Mouse (Mus musculus): ENCODE measurements at regions not wholly inside any gene's neighbourhood (a gene's known extent, or its start where the extent isn't known, plus 50 kb on each side); places are given as distances from the start of the nearest gene placed in this dataset.

GRCm38 (mm10) chr16:39512774-39513173 is 471.4 kb upstream of the Lsamp start:
- no peak for DNase-seq

- no peak for DNase-seq
Measured at GRCm38 (mm10) chr16:39513659-39514058, 470.5 kb upstream of the Lsamp start.

GRCm38 (mm10) chr16:39531106-39531505 is 453.1 kb upstream of the Lsamp start:
- no peak for DNase-seq

- DNase-seq, result no peak
Measured at GRCm38 (mm10) chr16:39532770-39533169, 451.4 kb upstream of the Lsamp start.

GRCm38 (mm10) chr16:39533351-39533750 is 450.8 kb upstream of the Lsamp start:
- DNase-seq, result no peak

GRCm38 (mm10) chr16:39553316-39553715 is 430.8 kb upstream of the Lsamp start:
- no peak for DNase-seq

- no peak for DNase-seq
Measured at GRCm38 (mm10) chr16:39576620-39577019, 407.5 kb upstream of the Lsamp start.

- DNase-seq, result peak; percentile 6
Measured at GRCm38 (mm10) chr16:39579621-39580020, 404.5 kb upstream of the Lsamp start.

Data from right cerebral cortex, adult 18-20 months (tissue).